ENCODE assay signal across 15 mouse cellular contexts in genomic region chr11:30177145-30177840, GRCm38 (mm10).
A peak's percentile ranks its signal among the peaks of the same experiment; 100 is the strongest.
DNase-seq lines count a peak whose midpoint lies in the region; ATAC-seq and TF ChIP-seq lines count a peak whose summit lies in the region.
"Had no signal": no experiment of that assay in that cellular context is flagged by ENCODE, and none has a peak within 500 bp of the region (broad histone marks: within the 10 kb centered on the region; RNA-seq: fewer than 3 reads in every experiment).

No protein-coding gene starts in this region.

- H3K9me3 ChIP-seq in intestine, embryonic 15.5 days = no peaks in the 10 kb centered on the region
- H3K9me3 ChIP-seq in kidney, postnatal 0 days (replicated peaks; ENCODE audit: low read length) = no peaks in the 10 kb centered on the region
- no peaks in the 10 kb centered on the region for H3K9me3 ChIP-seq in midbrain, embryonic 11.5 days (ENCODE audit: control insufficient read depth, low read length)
- H3K9me3 ChIP-seq: embryonic facial prominence, embryonic 13.5 days; forebrain, embryonic 10.5 days; limb, embryonic 13.5 days; neural tube, embryonic 15.5 days had no signal

- peaks cover 9% of the 10 kb centered on the region; the same call in 1 of the 2 replicates for H3K4me1 ChIP-seq in intestine, embryonic 15.5 days (replicated peaks)
- H3K4me1 ChIP-seq in kidney, postnatal 0 days (replicated peaks; ENCODE audit: insufficient read depth, low read length) = peaks cover 13% of the 10 kb centered on the region
- no peaks in the 10 kb centered on the region for H3K4me1 ChIP-seq in midbrain, embryonic 11.5 days (ENCODE audit: control insufficient read depth, insufficient read depth, low read length)

- H3K27ac ChIP-seq in intestine, embryonic 15.5 days = no peak overlapping the region
- peak overlapping the region; percentile 63 for H3K27ac ChIP-seq in kidney, postnatal 0 days
- H3K27ac ChIP-seq in midbrain, embryonic 11.5 days (ENCODE audit: low read depth, low read length) = no peak overlapping the region
- H3K27ac ChIP-seq: embryonic facial prominence, embryonic 13.5 days; forebrain, embryonic 10.5 days; neural tube, embryonic 15.5 days had no signal

- no peak overlapping the region for H3K4me3 ChIP-seq in intestine, embryonic 15.5 days (replicated peaks)
- H3K4me3 ChIP-seq in kidney, postnatal 0 days (replicated peaks; ENCODE audit: low read depth, low read length) = no peak overlapping the region
- H3K4me3 ChIP-seq in midbrain, embryonic 11.5 days (ENCODE audit: low read depth, low read length) = no peak overlapping the region
- H3K4me3 ChIP-seq: embryonic facial prominence, embryonic 13.5 days; forebrain, embryonic 10.5 days; limb, embryonic 13.5 days; neural tube, embryonic 15.5 days had no signal

- no peak overlapping the region for H3K9ac ChIP-seq in intestine, embryonic 15.5 days
- H3K9ac ChIP-seq in kidney, postnatal 0 days (ENCODE audit: low read depth, low read length) = no peak overlapping the region
- H3K9ac ChIP-seq in midbrain, embryonic 11.5 days (ENCODE audit: low read length) = no peak overlapping the region
- H3K9ac ChIP-seq: embryonic facial prominence, embryonic 13.5 days; limb, embryonic 13.5 days; neural tube, embryonic 15.5 days had no signal

- 0 out of 2 replicates have a peak, but pooled peaks cover 3% of the 10 kb centered on the region for H3K36me3 ChIP-seq in intestine, embryonic 15.5 days
- H3K36me3 ChIP-seq in kidney, postnatal 0 days (ENCODE audit: insufficient read depth, low read length) = no peaks in the 10 kb centered on the region
- no peaks in the 10 kb centered on the region for H3K36me3 ChIP-seq in midbrain, embryonic 11.5 days (ENCODE audit: control insufficient read depth, insufficient read depth, low read length)
- H3K36me3 ChIP-seq: embryonic facial prominence, embryonic 13.5 days; neural tube, embryonic 15.5 days had no signal

- WGBS in intestine, embryonic 15.5 days = 36% methylated on average over 5 of the region's 5 CpGs
- WGBS in kidney, postnatal 0 days = 32% methylated on average over 5 of the region's 5 CpGs
- WGBS in midbrain, embryonic 11.5 days = 38% methylated on average over 5 of the region's 5 CpGs

- H3K4me2 ChIP-seq in intestine, embryonic 15.5 days (replicated peaks) = no peak overlapping the region
- H3K4me2 ChIP-seq in kidney, postnatal 0 days (ENCODE audit: low read length) = 0 out of 2 replicates have a peak overlapping the region, but pooled peaks have one; percentile 10
- H3K4me2 ChIP-seq in midbrain, embryonic 11.5 days = no peak overlapping the region
- H3K4me2 ChIP-seq: embryonic facial prominence, embryonic 13.5 days; limb, embryonic 13.5 days; neural tube, embryonic 15.5 days had no signal

- ATAC-seq in intestine, embryonic 15.5 days = peak; percentile 54
- peak; percentile 65 for ATAC-seq in kidney, postnatal 0 days (replicated peaks; ENCODE audit: low FRiP score, low read depth)
- no peak for ATAC-seq in midbrain, embryonic 11.5 days (ENCODE audit: low FRiP score)

- H3K27me3 ChIP-seq in intestine, embryonic 15.5 days (replicated peaks) = no peaks in the 10 kb centered on the region
- H3K27me3 ChIP-seq in kidney, postnatal 0 days (ENCODE audit: insufficient read depth, low read length) = no peaks in the 10 kb centered on the region
- H3K27me3 ChIP-seq in midbrain, embryonic 11.5 days (ENCODE audit: control insufficient read depth, insufficient read depth, low read length) = no peaks in the 10 kb centered on the region
- H3K27me3 ChIP-seq: embryonic facial prominence, embryonic 13.5 days; limb, embryonic 13.5 days; neural tube, embryonic 15.5 days had no signal

- peak; percentile 18 for DNase-seq in thymus, postnatal 4 days
- DNase-seq in thymus, postnatal 14 days = no peak
- no peak for DNase-seq in kidney, postnatal 0 days (ENCODE audit: low spot score)
- DNase-seq in left cerebral cortex, adult 11 months (ENCODE audit: low spot score) = no peak
- no peak for DNase-seq in embryo, embryonic 9.5 days (ENCODE audit: extremely low spot score)
- no peak for DNase-seq in midbrain, embryonic 11.5 days (ENCODE audit: low spot score, missing footprints)
- DNase-seq: cerebellum, postnatal 36 days; heart, adult 18-20 months; heart, postnatal 36 days; retina, postnatal 1 day had no signal

- no peak for TF ChIP-seq CTCF in kidney, postnatal 0 days (IDR thresholded peaks at IDR 0.05; ENCODE audit: low read depth)
